Mouse (Mus musculus) neural tube, embryonic 15.5 days (tissue): ENCODE measurements at regions not wholly inside any gene's neighbourhood (a gene's known extent, or its start where the extent isn't known, plus 50 kb on each side); places are given as distances from the start of the nearest gene placed in this dataset.

ENCODE experiments used
- ATAC-seq: fragments of 200-750 bp; cut with Nextera tagmentation; 2 replicates; pipeline ENCODE4 v1.8.0; 2017; ENCODE audit warnings: mild to moderate bottlenecking, moderate TSS enrichment, moderate library complexity; ENCODE audit not compliant: low FRiP score
- H3K27ac ChIP-seq: fragments of 300-500 bp; sonication (generic); replicated peaks from 2 replicates; pipeline ENCODE4 v1.5.1; 2015; ENCODE audit warnings: mild to moderate bottlenecking, inconsistent platforms
- H3K27me3 ChIP-seq: fragments of 300-500 bp; sonication (generic); replicated peaks from 2 replicates; pipeline ENCODE4 v1.6.1; 2015; ENCODE audit warnings: inconsistent platforms
- H3K36me3 ChIP-seq: fragments of 300-500 bp; sonication (generic); 2 replicates; pipeline ENCODE4 v1.6.1; 2015; ENCODE audit warnings: inconsistent platforms
- H3K4me1 ChIP-seq: fragments of 300-500 bp; sonication (generic); 2 replicates; pipeline ENCODE4 v1.6.1; 2015; ENCODE audit warnings: inconsistent platforms
- H3K4me2 ChIP-seq: fragments of 300-500 bp; sonication (generic); 2 replicates; pipeline ENCODE4 v1.6.1; 2015; ENCODE audit warnings: inconsistent platforms, mild to moderate bottlenecking, moderate library complexity
- H3K4me3 ChIP-seq: fragments of 300-500 bp; sonication (generic); replicated peaks from 2 replicates; pipeline ENCODE4 v1.5.1; 2015; ENCODE audit warnings: mild to moderate bottlenecking, inconsistent platforms
- H3K9ac ChIP-seq: fragments of 300-500 bp; sonication (generic); replicated peaks from 2 replicates; pipeline ENCODE4 v1.6.1; 2015; ENCODE audit warnings: mild to moderate bottlenecking, inconsistent platforms
- H3K9me3 ChIP-seq: fragments of 300-500 bp; sonication (generic); replicated peaks from 2 replicates; pipeline ENCODE4 v1.6.1; 2016; ENCODE audit warnings: inconsistent platforms
- WGBS: fragments of 180-500 bp; shearing (Covaris S2); methylation state at CpG from one replicate; pipeline ENCODE4 v1.1.7; 2015; ENCODE audit warnings: mixed read lengths; 5-methylcytosine and 5-hydroxymethylcytosine counted together

- Histone ChIP-seq H3K4me3 (no peak overlapping the region), H3K27ac (no peak overlapping the region), H3K36me3 (no peaks in the 10 kb centered on the region), H3K9ac (no peak overlapping the region), H3K27me3 (no peaks in the 10 kb centered on the region), H3K4me1 (no peaks in the 10 kb centered on the region), H3K9me3 (no peaks in the 10 kb centered on the region; the same call in 1 of the 2 replicates), H3K4me2 (no peak overlapping the region)
- no peak for ATAC-seq
- 44% methylated on average over 1 of the region's 1 CpGs for WGBS
Observed at GRCm38 (mm10) chr4:23567827-23568226, 928.4 kb upstream of the Mms22l start.

DNA sequence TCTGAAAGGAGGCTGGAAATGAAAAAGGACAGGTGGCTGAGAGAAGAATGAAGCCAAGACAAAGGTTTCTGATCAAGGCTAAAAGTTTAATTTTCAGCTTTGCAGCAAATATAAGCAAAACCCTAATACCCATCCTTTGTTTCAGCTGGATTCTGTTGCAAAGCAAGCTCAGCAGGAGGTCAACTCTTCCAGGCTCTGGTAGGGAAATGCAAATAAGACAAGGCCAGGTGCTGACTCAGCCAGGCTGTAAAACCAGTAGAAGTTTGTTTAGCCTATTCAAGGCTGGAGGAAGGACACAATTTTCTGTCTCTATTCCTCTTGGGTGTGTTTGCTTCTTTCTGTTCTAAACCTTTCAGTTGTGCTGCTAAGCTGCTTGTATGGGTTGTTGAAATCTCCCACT is 923.2 kb upstream of the Mms22l start:
- Histone ChIP-seq H3K4me3 (no peak overlapping the region), H3K9me3 (no peaks in the 10 kb centered on the region), H3K9ac (no peak overlapping the region), H3K4me1 (no peaks in the 10 kb centered on the region), H3K27ac (no peak overlapping the region), H3K27me3 (no peaks in the 10 kb centered on the region), H3K4me2 (no peak overlapping the region), H3K36me3 (no peaks in the 10 kb centered on the region)
- no peak for ATAC-seq

- no peak overlapping the region for H3K27ac ChIP-seq
- H3K36me3 ChIP-seq: no peaks in the 10 kb centered on the region
- H3K4me2 ChIP-seq: no peak overlapping the region
- H3K4me1 ChIP-seq: no peaks in the 10 kb centered on the region; the same call in 1 of the 2 replicates
- ATAC-seq: no peak
- no peaks in the 10 kb centered on the region for H3K9me3 ChIP-seq
- H3K9ac ChIP-seq: no peak overlapping the region
- 69% methylated on average over 2 of the region's 2 CpGs for WGBS
- H3K27me3 ChIP-seq: no peaks in the 10 kb centered on the region
- no peak overlapping the region for H3K4me3 ChIP-seq
Observed at GRCm38 (mm10) chr4:23587412-23587811, 908.8 kb upstream of the Mms22l start.

GRCm38 (mm10) chr4:23590883-23591282 is 905.4 kb upstream of the Mms22l start:
- ATAC-seq: no peak; the same call in 1 of the 2 replicates
- Histone ChIP-seq H3K27ac (no peak overlapping the region), H3K4me2 (no peak overlapping the region), H3K36me3 (no peaks in the 10 kb centered on the region), H3K4me3 (no peak overlapping the region), H3K4me1 (no peaks in the 10 kb centered on the region; the same call in 1 of the 2 replicates), H3K27me3 (no peaks in the 10 kb centered on the region), H3K9me3 (no peaks in the 10 kb centered on the region), H3K9ac (no peak overlapping the region)
- 12% methylated on average over 3 of the region's 3 CpGs for WGBS

GRCm38 (mm10) chr4:23591593-23591992 is 904.7 kb upstream of the Mms22l start:
- Histone ChIP-seq H3K27me3 (no peaks in the 10 kb centered on the region), H3K9me3 (no peaks in the 10 kb centered on the region), H3K9ac (no peak overlapping the region), H3K36me3 (no peaks in the 10 kb centered on the region), H3K4me1 (no peaks in the 10 kb centered on the region; the same call in 1 of the 2 replicates), H3K4me2 (no peak overlapping the region), H3K27ac (no peak overlapping the region), H3K4me3 (no peak overlapping the region)
- WGBS: 43% methylated on average over 2 of the region's 2 CpGs
- ATAC-seq: no peak

GRCm38 (mm10) chr4:23600070-23600469 is 896.2 kb upstream of the Mms22l start:
- Histone ChIP-seq H3K4me3 (no peak overlapping the region), H3K27ac (no peak overlapping the region), H3K9ac (no peak overlapping the region), H3K4me1 (peaks cover 18% of the 10 kb centered on the region), H3K4me2 (no peak overlapping the region), H3K9me3 (no peaks in the 10 kb centered on the region), H3K36me3 (no peaks in the 10 kb centered on the region), H3K27me3 (no peaks in the 10 kb centered on the region)
- ATAC-seq: no peak
- 84% methylated on average over 2 of the region's 2 CpGs for WGBS

- H3K27me3 ChIP-seq: no peaks in the 10 kb centered on the region
- H3K27ac ChIP-seq: peak overlapping the region; percentile 54
- no peaks in the 10 kb centered on the region for H3K9me3 ChIP-seq
- WGBS: 6% methylated on average over 13 of the region's 13 CpGs
- peak overlapping the region; percentile 56 for H3K4me2 ChIP-seq
- peak overlapping the region; percentile 30 for H3K4me3 ChIP-seq
- peak overlapping the region; percentile 14; the same call in 1 of the 2 replicates for H3K9ac ChIP-seq
- ATAC-seq: peak; percentile 84
- no peaks in the 10 kb centered on the region for H3K36me3 ChIP-seq
- H3K4me1 ChIP-seq: peaks cover 18% of the 10 kb centered on the region
Observed at GRCm38 (mm10) chr4:23601426-23602293, 894.6 kb upstream of the Mms22l start.

GRCm38 (mm10) chr4:23602294-23602932 is 893.8 kb upstream of the Mms22l start:
- WGBS: 22% methylated on average over 9 of the region's 9 CpGs

GRCm38 (mm10) chr4:23607348-23607747 is 888.9 kb upstream of the Mms22l start:
- WGBS: 79% methylated on average over 3 of the region's 3 CpGs

More at GRCm38 (mm10) chr4:23602294-23602932, 893.8 kb upstream of the Mms22l start:
- H3K4me1 ChIP-seq: peaks cover 18% of the 10 kb centered on the region
- ATAC-seq: peak; percentile 78
- no peaks in the 10 kb centered on the region for H3K27me3 ChIP-seq
- H3K36me3 ChIP-seq: no peaks in the 10 kb centered on the region
- H3K9ac ChIP-seq: peak overlapping the region; percentile 24
- H3K4me2 ChIP-seq: peak overlapping the region; percentile 56
- H3K4me3 ChIP-seq: peak overlapping the region; percentile 30
- no peaks in the 10 kb centered on the region for H3K9me3 ChIP-seq
- peak overlapping the region; percentile 54 for H3K27ac ChIP-seq

DNA sequence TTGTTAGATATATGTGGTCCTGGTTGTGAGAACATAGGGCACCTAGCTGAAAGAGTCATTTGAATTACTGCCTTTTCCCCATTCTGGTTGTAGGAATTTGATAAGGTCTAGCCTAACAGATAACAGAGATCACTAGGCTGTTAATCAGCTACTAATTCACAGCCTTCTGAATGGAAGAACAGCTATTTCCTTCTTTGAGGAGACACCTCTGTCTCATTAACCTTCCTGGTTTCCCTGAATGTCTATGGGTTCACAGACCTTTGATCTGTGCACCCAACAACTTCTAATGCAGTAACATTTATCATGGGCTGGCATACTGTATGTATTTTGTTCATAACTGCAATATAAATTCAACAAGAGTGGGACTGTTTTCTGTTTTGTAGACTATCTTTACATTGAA is 875.0 kb upstream of the Mms22l start:
- no peaks in the 10 kb centered on the region for H3K9me3 ChIP-seq
- no peak for ATAC-seq
- H3K9ac ChIP-seq: no peak overlapping the region
- no peak overlapping the region for H3K4me3 ChIP-seq
- H3K36me3 ChIP-seq: no peaks in the 10 kb centered on the region
- no peak overlapping the region for H3K4me2 ChIP-seq
- no peak overlapping the region for H3K27ac ChIP-seq
- H3K27me3 ChIP-seq: no peaks in the 10 kb centered on the region
- no peaks in the 10 kb centered on the region for H3K4me1 ChIP-seq

More at GRCm38 (mm10) chr4:23607348-23607747, 888.9 kb upstream of the Mms22l start:
- Histone ChIP-seq H3K27me3 (no peaks in the 10 kb centered on the region), H3K9me3 (no peaks in the 10 kb centered on the region), H3K27ac (no peak overlapping the region), H3K36me3 (no peaks in the 10 kb centered on the region), H3K4me3 (no peak overlapping the region), H3K9ac (no peak overlapping the region), H3K4me2 (no peak overlapping the region), H3K4me1 (peaks cover 5% of the 10 kb centered on the region)
- no peak for ATAC-seq

- no peaks in the 10 kb centered on the region for H3K9me3 ChIP-seq
- ATAC-seq: no peak
Observed at GRCm38 (mm10) chr4:23622231-23622630, 874.0 kb upstream of the Mms22l start.

More at GRCm38 (mm10) chr4:23622231-23622630, 874.0 kb upstream of the Mms22l start:
- Histone ChIP-seq H3K4me3 (no peak overlapping the region), H3K9ac (no peak overlapping the region), H3K27ac (no peak overlapping the region), H3K36me3 (no peaks in the 10 kb centered on the region), H3K4me1 (no peaks in the 10 kb centered on the region), H3K4me2 (no peak overlapping the region), H3K27me3 (no peaks in the 10 kb centered on the region)
